Mouse (Mus musculus): Measurements from ENCODE around the gene Slc47a1.

GRCm38 (mm10) chr11:61355351-61355750 lies 22.8 kb downstream of the Slc47a1 start:
- no peak for TF ChIP-seq CTCF (IDR thresholded peaks at IDR 0.05; ENCODE audit: low read depth, low read length)
- no peak for TF ChIP-seq GATA1 (IDR thresholded peaks at IDR 0.05; ENCODE audit: borderline replicate concordance, low read length)
- no peak for TF ChIP-seq GATA2 (IDR thresholded peaks at IDR 0.05; ENCODE audit: borderline replicate concordance, low read depth, low read length)
- TF ChIP-seq POLR2AphosphoS5 (IDR thresholded peaks at IDR 0.05; ENCODE audit: insufficient replicate concordance, low read depth, low read length) = no peak
- no peak for TF ChIP-seq TAL1 (conservative IDR thresholded peaks at IDR 0.05; ENCODE audit: low read depth, low read length)
